Mouse (Mus musculus) G1E (cell line): Measurements from ENCODE around the gene AI481877.

Experiments used
- CTCF ChIP-seq: IDR thresholded peaks from 2 replicates; pipeline ENCODE4 v1.5.1; 2012; ENCODE audit warnings: low read depth, low read length, inconsistent platforms, mixed read lengths
- GATA1 ChIP-seq: IDR thresholded peaks from 2 replicates; pipeline ENCODE4 v1.6.1; 2012; ENCODE audit warnings: borderline replicate concordance, low read length, inconsistent platforms, mixed read lengths
- GATA2 ChIP-seq: IDR thresholded peaks from 2 replicates; pipeline ENCODE4 v1.6.1; 2012; ENCODE audit warnings: low read depth, low read length, inconsistent platforms, borderline replicate concordance
- POLR2AphosphoS5 ChIP-seq: IDR thresholded peaks from 2 replicates; pipeline ENCODE4 v1.6.1; 2012; ENCODE audit warnings: low read depth, low read length, inconsistent platforms; ENCODE audit not compliant: insufficient replicate concordance
- TAL1 ChIP-seq: conservative IDR thresholded peaks from 2 replicates; pipeline ENCODE4 v1.6.1; 2012; ENCODE audit warnings: low read depth, low read length, inconsistent platforms, mixed read lengths

DNA sequence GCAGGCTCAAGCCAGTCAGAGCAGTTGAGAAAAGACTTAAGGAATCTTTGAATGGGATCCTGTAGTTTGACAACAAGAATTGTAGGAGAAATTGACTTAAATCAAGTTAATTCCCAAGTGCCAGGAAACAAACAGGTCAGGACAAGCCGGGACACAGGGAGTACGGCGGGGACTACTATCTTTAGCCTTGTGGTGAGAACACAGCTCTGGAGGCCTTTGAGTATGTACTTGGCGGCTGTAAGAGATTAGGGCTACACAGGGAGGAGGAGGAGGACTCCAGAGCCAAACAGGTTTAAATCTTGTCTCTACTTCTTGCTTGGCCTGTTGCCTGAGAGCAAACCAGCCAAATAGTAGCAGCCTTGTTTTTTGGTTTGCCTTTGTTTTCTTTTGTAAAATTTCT is 36.2 kb upstream of the AI481877 start:
- TF ChIP-seq CTCF (no peak), GATA1 (no peak), GATA2 (no peak), POLR2AphosphoS5 (no peak), TAL1 (no peak)
